Comparison of ENCODE assay signal across 10 mouse cellular contexts in the genomic region with DNA sequence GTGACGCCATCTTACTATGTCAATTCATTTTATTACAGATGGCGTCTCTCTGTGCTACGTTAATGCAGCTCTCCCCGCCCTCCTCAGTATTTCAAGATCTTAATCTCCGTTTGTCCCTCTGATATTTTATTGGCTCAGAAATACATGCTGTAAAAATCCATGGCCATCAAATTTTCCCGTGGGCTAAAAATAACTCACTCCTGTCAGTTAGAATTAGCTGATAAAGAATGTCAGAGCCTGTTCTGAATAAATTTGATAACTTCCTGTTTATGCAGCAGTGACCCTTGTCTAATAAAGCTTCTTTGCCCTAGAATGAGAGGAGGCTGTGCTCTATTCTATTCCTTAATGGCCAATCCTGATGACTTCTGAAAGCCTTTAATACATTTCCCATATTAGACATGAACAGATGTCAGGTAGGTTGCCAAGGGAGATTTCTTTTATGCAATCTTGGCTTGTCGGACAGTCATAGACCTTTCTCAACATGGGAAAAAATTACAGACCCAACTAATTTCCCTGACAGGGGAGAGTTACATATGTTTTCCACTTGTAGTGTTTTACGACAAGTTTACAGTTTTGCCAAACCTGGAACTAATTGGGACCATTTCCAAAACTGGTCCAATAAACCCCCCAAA.
DNase-seq lines count a peak whose midpoint lies in the region; ATAC-seq and TF ChIP-seq lines count a peak whose summit lies in the region.
"Had no signal": no experiment of that assay in that cellular context is flagged by ENCODE, and none has a peak within 500 bp of the region (broad histone marks: within the 10 kb centered on the region; RNA-seq: fewer than 3 reads in every experiment).

No protein-coding gene starts in this region.

- no peaks in the 10 kb centered on the region for H3K9me3 ChIP-seq in heart, embryonic 11.5 days (replicated peaks; ENCODE audit: control insufficient read depth, low read length)
- H3K9me3 ChIP-seq in lung, embryonic 14.5 days (ENCODE audit: low read depth, low read length): no peaks in the 10 kb centered on the region
- H3K9me3 ChIP-seq in intestine, embryonic 15.5 days: no peaks in the 10 kb centered on the region

- H3K27ac ChIP-seq in heart, adult 2 months: peak overlapping the region; percentile 86
- no peak overlapping the region for H3K27ac ChIP-seq in heart, embryonic 11.5 days (ENCODE audit: low read depth, low read length)
- no peak overlapping the region for H3K27ac ChIP-seq in lung, embryonic 14.5 days (ENCODE audit: low read depth)
- H3K27ac ChIP-seq in intestine, embryonic 15.5 days: peak overlapping the region; percentile 44

- H3K79me2 ChIP-seq in heart, adult 2 months (replicated peaks; ENCODE audit: control insufficient read depth, insufficient read depth, low read length): peaks cover 6% of the 10 kb centered on the region

- H3K4me1 ChIP-seq in heart, adult 2 months (ENCODE audit: control insufficient read depth, insufficient read depth, low read length): peaks cover 30% of the 10 kb centered on the region
- H3K4me1 ChIP-seq in heart, embryonic 11.5 days (ENCODE audit: control insufficient read depth, insufficient read depth, low read length): peaks cover 34% of the 10 kb centered on the region
- peaks cover 18% of the 10 kb centered on the region for H3K4me1 ChIP-seq in lung, embryonic 14.5 days (ENCODE audit: insufficient read depth)
- no peaks in the 10 kb centered on the region; the same call in 1 of the 2 replicates for H3K4me1 ChIP-seq in intestine, embryonic 15.5 days (replicated peaks)

- H3K27me3 ChIP-seq in heart, adult 2 months (ENCODE audit: control insufficient read depth, insufficient read depth, low read length): no peaks in the 10 kb centered on the region
- H3K27me3 ChIP-seq in heart, embryonic 11.5 days (ENCODE audit: control insufficient read depth, insufficient read depth, low read length): no peaks in the 10 kb centered on the region
- no peaks in the 10 kb centered on the region for H3K27me3 ChIP-seq in lung, embryonic 14.5 days (ENCODE audit: insufficient read depth, low read length)
- no peaks in the 10 kb centered on the region for H3K27me3 ChIP-seq in intestine, embryonic 15.5 days (replicated peaks)

- no peak overlapping the region for H3K4me2 ChIP-seq in heart, embryonic 11.5 days
- H3K4me2 ChIP-seq in lung, embryonic 14.5 days: no peak overlapping the region
- H3K4me2 ChIP-seq in intestine, embryonic 15.5 days (replicated peaks): no peak overlapping the region

- no peak overlapping the region for H3K4me3 ChIP-seq in heart, adult 2 months
- no peak overlapping the region for H3K4me3 ChIP-seq in heart, embryonic 11.5 days (ENCODE audit: low read depth, low read length)
- no peak overlapping the region for H3K4me3 ChIP-seq in lung, embryonic 14.5 days (ENCODE audit: low read depth, low read length)
- H3K4me3 ChIP-seq in intestine, embryonic 15.5 days (replicated peaks): no peak overlapping the region

- ATAC-seq in heart, embryonic 11.5 days (replicated peaks; ENCODE audit: insufficient number of reproducible peaks, low FRiP score, low TSS enrichment): no peak
- ATAC-seq in lung, embryonic 14.5 days (ENCODE audit: insufficient read depth): peak; percentile 42; the same call in 1 of the 2 replicates
- peak; percentile 25; the same call in 1 of the 2 replicates for ATAC-seq in intestine, embryonic 15.5 days
- no peak for ATAC-seq in inflammation-experienced regulatory T-cells, adult 6 months

- intact Hi-C loops in heart, adult 2 months (cut with DNase I): loop anchor here (1.0 kb wide), 1 partner anchor 36 kb away; no protein-coding TSS in a partner anchor

- no peak for TF ChIP-seq POLR2A in heart, adult 2 months (IDR thresholded peaks at IDR 0.05; ENCODE audit: insufficient read depth, low read depth, low read length)

- peaks cover 92% of the 10 kb centered on the region for H3K36me3 ChIP-seq in heart, adult 2 months (ENCODE audit: control insufficient read depth, insufficient read depth, low read length)
- no peaks in the 10 kb centered on the region for H3K36me3 ChIP-seq in heart, embryonic 11.5 days (ENCODE audit: control insufficient read depth, insufficient read depth, low read length)
- H3K36me3 ChIP-seq in lung, embryonic 14.5 days (ENCODE audit: insufficient read depth): peaks cover 44% of the 10 kb centered on the region
- H3K36me3 ChIP-seq in intestine, embryonic 15.5 days: peaks cover 12% of the 10 kb centered on the region; the same call in 1 of the 2 replicates

- no peak for TF ChIP-seq CTCF in heart, adult 2 months (IDR thresholded peaks at IDR 0.05)
- no peak for TF ChIP-seq CTCF in lung, embryonic 14.5 days (IDR thresholded peaks at IDR 0.05; ENCODE audit: low read depth)

- WGBS in heart, adult 2 months: 37% methylated on average over 8 of the region's 8 CpGs
- WGBS in heart, embryonic 11.5 days (ENCODE audit: insufficient replicate concordance): 72% methylated on average over 8 of the region's 8 CpGs
- WGBS in lung, embryonic 14.5 days: 48% methylated on average over 8 of the region's 8 CpGs
- 48% methylated on average over 8 of the region's 8 CpGs for WGBS in intestine, embryonic 15.5 days

- DNase-seq in heart, adult 2 months: peak; percentile 4 to 15
- DNase-seq in lung, embryonic 14.5 days: peak; percentile 61
- no peak for DNase-seq in lung, postnatal 25 days (ENCODE audit: low spot score)
- DNase-seq in retina, postnatal 1 day: peak; percentile 89
- no peak for DNase-seq in thymus, postnatal 14 days
- DNase-seq: cerebellum, adult 18-20 months; layer of hippocampus, postnatal 36 days had no signal

- no peak overlapping the region for H3K9ac ChIP-seq in heart, adult 2 months (ENCODE audit: low read depth, low read length)
- H3K9ac ChIP-seq in heart, embryonic 11.5 days (ENCODE audit: low read depth, low read length): no peak overlapping the region
- no peak overlapping the region for H3K9ac ChIP-seq in lung, embryonic 14.5 days
- H3K9ac ChIP-seq in intestine, embryonic 15.5 days: no peak overlapping the region

- no peak for TF ChIP-seq EP300 in heart, adult 2 months (IDR thresholded peaks at IDR 0.05; ENCODE audit: insufficient read depth, low read depth, low read length)

Comparison
In these comparisons a context has a peak if more than half of its experiments do, and no peak if none do; other contexts are left out.
1. DNase-seq: peak in heart, adult 2 months (2 of 2), lung, embryonic 14.5 days (single experiment) and retina, postnatal 1 day (single experiment); none in lung, postnatal 25 days (single experiment) and thymus, postnatal 14 days (single experiment).
2. H3K27ac ChIP-seq: peak in heart, adult 2 months (single experiment) and intestine, embryonic 15.5 days (single experiment); none in heart, embryonic 11.5 days (single experiment) and lung, embryonic 14.5 days (single experiment).
3. ATAC-seq: peak in lung, embryonic 14.5 days (single experiment) and intestine, embryonic 15.5 days (single experiment); none in heart, embryonic 11.5 days (single experiment) and inflammation-experienced regulatory T-cells, adult 6 months (single experiment).